In the genomic region with DNA sequence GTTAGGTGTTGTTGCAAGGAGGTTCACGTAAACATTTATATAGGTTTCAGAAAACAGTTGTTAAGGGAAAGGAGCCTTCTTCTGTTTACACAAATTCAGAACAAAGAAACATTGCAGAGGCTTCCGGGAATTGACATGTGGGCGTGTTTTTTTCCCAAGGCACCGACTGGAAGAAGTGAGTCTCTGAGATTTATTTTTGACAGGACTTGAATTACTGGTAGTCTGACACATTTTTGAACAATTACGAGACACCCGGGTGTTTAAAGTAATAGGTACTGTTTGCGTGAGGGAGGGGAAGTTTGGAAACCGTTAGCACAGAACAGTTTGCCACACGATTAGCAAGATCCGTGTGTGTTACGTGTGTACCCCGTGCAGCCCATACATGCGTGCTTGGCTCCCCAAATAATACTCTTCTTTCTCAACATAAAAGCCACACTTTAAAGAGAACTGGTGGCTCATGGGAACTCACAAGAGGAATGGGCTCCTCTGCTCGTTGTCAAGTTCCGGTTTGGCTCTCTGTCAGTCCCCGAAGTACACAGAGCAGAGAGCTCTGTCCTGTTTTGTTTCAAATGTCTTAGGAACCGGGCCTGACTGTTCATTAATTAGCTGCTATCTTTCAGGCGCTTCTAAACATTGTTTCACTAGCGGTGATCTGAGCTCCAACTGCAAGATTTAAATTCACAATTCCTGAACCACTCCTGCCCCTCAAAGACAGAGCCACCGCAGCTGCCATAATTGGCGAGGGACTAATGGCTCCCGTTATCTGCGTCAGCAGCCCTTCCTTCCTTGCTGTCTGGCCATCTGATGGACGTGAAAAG, we compare ENCODE assay signal across 8 mouse cellular contexts.
DNase-seq lines count a peak whose midpoint lies in the region; ATAC-seq and TF ChIP-seq lines count a peak whose summit lies in the region.

No protein-coding gene starts in this region.

- H3K4me3 ChIP-seq in layer of hippocampus, adult 2 months: peak overlapping the region; percentile 29
- no peak overlapping the region for H3K4me3 ChIP-seq in heart, embryonic 15.5 days

- no peak for DNase-seq in layer of hippocampus, adult 2 months (ENCODE audit: low spot score in 2 of 2)
- no peak for DNase-seq in layer of hippocampus, adult 18-20 months (ENCODE audit: low spot score in 2 of 2)
- peak; percentile 53 for DNase-seq in kidney, postnatal 14 days
- DNase-seq in lung, postnatal 4 days: peak; percentile 57 to 79
- no peak for DNase-seq in cerebellum, adult 9-10 months
- no peak for DNase-seq in left cerebral cortex, postnatal 36 days (ENCODE audit: low spot score in 2 of 2)
- no peak for DNase-seq in thymus, adult 18-20 months

- peaks cover 16% of the 10 kb centered on the region for H3K4me1 ChIP-seq in heart, embryonic 15.5 days (replicated peaks)

- intact Hi-C loops in left cerebral cortex, postnatal 36 days (cut with DNase I): no loop called here

- no peak overlapping the region for H3K9ac ChIP-seq in heart, embryonic 15.5 days

- peak overlapping the region; percentile 48; the same call in 1 of the 2 replicates for H3K27ac ChIP-seq in layer of hippocampus, adult 2 months
- H3K27ac ChIP-seq in heart, embryonic 15.5 days: peak overlapping the region; percentile 67

- peak overlapping the region; percentile 29 for H3K4me2 ChIP-seq in heart, embryonic 15.5 days

- H3K36me3 ChIP-seq in heart, embryonic 15.5 days: no peaks in the 10 kb centered on the region

- H3K9me3 ChIP-seq in heart, embryonic 15.5 days (replicated peaks): no peaks in the 10 kb centered on the region

- 0 out of 2 replicates have a peak, but pooled peaks have one; percentile 41 for ATAC-seq in heart, embryonic 15.5 days (replicated peaks; ENCODE audit: insufficient number of reproducible peaks, insufficient read depth, low FRiP score, low read depth)

- no peaks in the 10 kb centered on the region for H3K27me3 ChIP-seq in heart, embryonic 15.5 days

- no peak for TF ChIP-seq CTCF in layer of hippocampus, adult 2 months (conservative IDR thresholded peaks at IDR 0.05)

- 35% methylated on average over 24 of the region's 24 CpGs for WGBS in heart, embryonic 15.5 days

Comparison
In these comparisons a context has a peak if more than half of its experiments do, and no peak if none do; other contexts are left out.
1. DNase-seq: peak in kidney, postnatal 14 days (single experiment) and lung, postnatal 4 days (2 of 2); none in layer of hippocampus, adult 2 months (0 of 2), layer of hippocampus, adult 18-20 months (0 of 2), cerebellum, adult 9-10 months (single experiment), left cerebral cortex, postnatal 36 days (0 of 2) and thymus, adult 18-20 months (0 of 2).